Mouse (Mus musculus): Measurements from ENCODE around the gene Lrrc66. TPM values are rescaled to one million over a fixed set of nuclear protein-coding genes. Genes with fewer than 3 reads are reported as not detected.
"Not testable (repeated sequence)": the region's sequence is repeated elsewhere in the genome, so short reads cannot be mapped to it uniquely, and the experiment has no call there.

The Lrrc66 gene
- polyA plus RNA-seq, 1 experiment: 8.0 TPM

GRCm38 (mm10) chr5:73601361-73601763 is 31.0 kb downstream of the Lrrc66 start:
- WGBS: 86% methylated on average over 8 of the region's 8 CpGs
- no peaks in the 10 kb centered on the region for H3K4me1 ChIP-seq (ENCODE audit: control insufficient read depth, insufficient read depth, low read length)
- no peak for DNase-seq
- no peak overlapping the region for H3K27ac ChIP-seq (ENCODE audit: insufficient read depth, low read depth, low read length)
- H3K27me3 ChIP-seq (replicated peaks; ENCODE audit: control insufficient read depth, insufficient read depth, low read length): no peaks in the 10 kb centered on the region
- no peaks in the 10 kb centered on the region for H3K36me3 ChIP-seq (ENCODE audit: control insufficient read depth, insufficient read depth, low read length)
- H3K4me3 ChIP-seq (ENCODE audit: insufficient read depth, low read depth, low read length): no peak overlapping the region
- TF ChIP-seq CTCF (conservative IDR thresholded peaks at IDR 0.05; ENCODE audit: insufficient read depth, insufficient read length, low read depth, low read length): no peak
- TF ChIP-seq POLR2A (IDR thresholded peaks at IDR 0.05; ENCODE audit: low read depth, low read length): no peak

- 67% methylated on average over 2 of the region's 2 CpGs for WGBS
- no peak overlapping the region for H3K27ac ChIP-seq (ENCODE audit: insufficient read depth, low read depth, low read length)
- no peak for DNase-seq
- no peaks in the 10 kb centered on the region for H3K4me1 ChIP-seq (ENCODE audit: control insufficient read depth, insufficient read depth, low read length)
- TF ChIP-seq POLR2A (IDR thresholded peaks at IDR 0.05; ENCODE audit: low read depth, low read length): no peak
- H3K27me3 ChIP-seq (replicated peaks; ENCODE audit: control insufficient read depth, insufficient read depth, low read length): no peaks in the 10 kb centered on the region
- no peaks in the 10 kb centered on the region for H3K36me3 ChIP-seq (ENCODE audit: control insufficient read depth, insufficient read depth, low read length)
- H3K4me3 ChIP-seq (ENCODE audit: insufficient read depth, low read depth, low read length): no peak overlapping the region
Measured at GRCm38 (mm10) chr5:73599991-73600390, 32.3 kb downstream of the Lrrc66 start.

- Histone ChIP-seq H3K27me3 (replicated peaks; ENCODE audit: control insufficient read depth, insufficient read depth, low read length) (no peaks in the 10 kb centered on the region), H3K4me3 (ENCODE audit: insufficient read depth, low read depth, low read length) (no peak overlapping the region), H3K4me1 (ENCODE audit: control insufficient read depth, insufficient read depth, low read length) (no peaks in the 10 kb centered on the region), H3K36me3 (ENCODE audit: control insufficient read depth, insufficient read depth, low read length) (no peaks in the 10 kb centered on the region), H3K27ac (ENCODE audit: insufficient read depth, low read depth, low read length) (no peak overlapping the region)
- WGBS: 66% methylated on average over 5 of the region's 5 CpGs
- DNase-seq: no peak
- TF ChIP-seq POLR2A (IDR thresholded peaks at IDR 0.05; ENCODE audit: low read depth, low read length): no peak
- no peak for TF ChIP-seq CTCF (conservative IDR thresholded peaks at IDR 0.05; ENCODE audit: insufficient read depth, insufficient read length, low read depth, low read length)
Measured at GRCm38 (mm10) chr5:73598943-73599695, 33.2 kb downstream of the Lrrc66 start.

GRCm38 (mm10) chr5:73587119-73587518 is 45.2 kb downstream of the Lrrc66 start:
- Histone ChIP-seq H3K36me3 (ENCODE audit: control insufficient read depth, insufficient read depth, low read length) (no peaks in the 10 kb centered on the region), H3K27me3 (replicated peaks; ENCODE audit: control insufficient read depth, insufficient read depth, low read length) (no peaks in the 10 kb centered on the region), H3K4me1 (ENCODE audit: control insufficient read depth, insufficient read depth, low read length) (no peaks in the 10 kb centered on the region), H3K27ac (ENCODE audit: insufficient read depth, low read depth, low read length) (no peak overlapping the region), H3K4me3 (ENCODE audit: insufficient read depth, low read depth, low read length) (no peak overlapping the region)
- no peak for DNase-seq
- no peak for TF ChIP-seq CTCF (conservative IDR thresholded peaks at IDR 0.05; ENCODE audit: insufficient read depth, insufficient read length, low read depth, low read length)
- no peak for TF ChIP-seq POLR2A (IDR thresholded peaks at IDR 0.05; ENCODE audit: low read depth, low read length)
- 56% methylated on average over 3 of the region's 3 CpGs for WGBS

- Histone ChIP-seq H3K4me1 (ENCODE audit: control insufficient read depth, insufficient read depth, low read length) (no peaks in the 10 kb centered on the region), H3K27ac (ENCODE audit: insufficient read depth, low read depth, low read length) (no peak overlapping the region), H3K36me3 (ENCODE audit: control insufficient read depth, insufficient read depth, low read length) (no peaks in the 10 kb centered on the region), H3K27me3 (replicated peaks; ENCODE audit: control insufficient read depth, insufficient read depth, low read length) (no peaks in the 10 kb centered on the region), H3K4me3 (ENCODE audit: insufficient read depth, low read depth, low read length) (no peak overlapping the region)
- 71% methylated on average over 4 of the region's 4 CpGs for WGBS
- DNase-seq: no peak
- TF ChIP-seq CTCF (conservative IDR thresholded peaks at IDR 0.05; ENCODE audit: insufficient read depth, insufficient read length, low read depth, low read length) (no peak), POLR2A (IDR thresholded peaks at IDR 0.05; ENCODE audit: low read depth, low read length) (no peak)
Measured at GRCm38 (mm10) chr5:73586597-73586996, 45.7 kb downstream of the Lrrc66 start.

- Histone ChIP-seq H3K27me3 (replicated peaks; ENCODE audit: control insufficient read depth, insufficient read depth, low read length) (no peaks in the 10 kb centered on the region), H3K4me1 (ENCODE audit: control insufficient read depth, insufficient read depth, low read length) (no peaks in the 10 kb centered on the region), H3K36me3 (ENCODE audit: control insufficient read depth, insufficient read depth, low read length) (no peaks in the 10 kb centered on the region), H3K4me3 (ENCODE audit: insufficient read depth, low read depth, low read length) (no peak overlapping the region), H3K27ac (ENCODE audit: insufficient read depth, low read depth, low read length) (no peak overlapping the region)
- DNase-seq: no peak
- 53% methylated on average over 7 of the region's 7 CpGs for WGBS
- TF ChIP-seq POLR2A (IDR thresholded peaks at IDR 0.05; ENCODE audit: low read depth, low read length) (no peak), CTCF (conservative IDR thresholded peaks at IDR 0.05; ENCODE audit: insufficient read depth, insufficient read length, low read depth, low read length) (no peak)
Measured at GRCm38 (mm10) chr5:73585212-73586115, 46.9 kb downstream of the Lrrc66 start.

- not testable (repeated sequence) for H3K27ac ChIP-seq (ENCODE audit: insufficient read depth, low read depth, low read length); DNase-seq; H3K4me3 ChIP-seq (ENCODE audit: insufficient read depth, low read depth, low read length); H3K27me3 ChIP-seq (replicated peaks; ENCODE audit: control insufficient read depth, insufficient read depth, low read length); H3K4me1 ChIP-seq (ENCODE audit: control insufficient read depth, insufficient read depth, low read length); H3K36me3 ChIP-seq (ENCODE audit: control insufficient read depth, insufficient read depth, low read length)
- 84% methylated on average over 6 of the region's 6 CpGs for WGBS
Measured at GRCm38 (mm10) chr5:73584011-73584410, 48.3 kb downstream of the Lrrc66 start.
